Mouse (Mus musculus): ENCODE measurements around the gene Nr4a1.

Gene Nr4a1

GRCm38 (mm10) chr15:101253886-101254795 is at the start of gene Nr4a1:
Gene Nr4a1 (plus strand): TSS chr15:101254269.
- in situ Hi-C loops (cut with MboI; ENCODE audit: unreplicated experiment in 2 of 2), result no loop called here

GRCm38 (mm10) chr15:101204781-101205180 is 49.3 kb upstream of the Nr4a1 start:
- in situ Hi-C loops (cut with MboI; ENCODE audit: unreplicated experiment in 2 of 2), result loop anchor here in 1 of 2 experiments (25.0 kb wide), 1 partner anchor 558 kb away; no protein-coding TSS in a partner anchor

- in situ Hi-C loops (cut with MboI; ENCODE audit: unreplicated experiment in 2 of 2), result loop anchor here (5.0 to 25.0 kb wide), 4 partner anchors 552 to 855 kb away; no protein-coding TSS in a partner anchor
These were observed 43.8 kb upstream of the Nr4a1 start for GRCm38 (mm10) chr15:101210228-101210627.

GRCm38 (mm10) chr15:101210998-101211613 is 43.0 kb upstream of the Nr4a1 start:
- in situ Hi-C loops (cut with MboI; ENCODE audit: unreplicated experiment in 2 of 2), result loop anchor here (5.0 to 25.0 kb wide), 4 partner anchors 551 to 854 kb away; no protein-coding TSS in a partner anchor

- in situ Hi-C loops (cut with MboI; ENCODE audit: unreplicated experiment in 2 of 2), result loop anchor here (5.0 to 25.0 kb wide), 4 partner anchors 550 to 852 kb away; no protein-coding TSS in a partner anchor
These were observed 41.6 kb upstream of the Nr4a1 start for GRCm38 (mm10) chr15:101212435-101212834.

- in situ Hi-C loops (cut with MboI; ENCODE audit: unreplicated experiment in 2 of 2), result loop anchor here in 1 of 2 experiments (10.0 to 25.0 kb wide), 3 partner anchors 547 to 850 kb away; no protein-coding TSS in a partner anchor
These were observed 38.9 kb upstream of the Nr4a1 start for GRCm38 (mm10) chr15:101215136-101215535.

GRCm38 (mm10) chr15:101216036-101216435 is 38.0 kb upstream of the Nr4a1 start:
- in situ Hi-C loops (cut with MboI; ENCODE audit: unreplicated experiment in 2 of 2), result loop anchor here in 1 of 2 experiments (10.0 to 25.0 kb wide), 3 partner anchors 546 to 849 kb away; no protein-coding TSS in a partner anchor

- in situ Hi-C loops (cut with MboI; ENCODE audit: unreplicated experiment in 2 of 2), result loop anchor here in 1 of 2 experiments (25.0 kb wide), 1 partner anchor 541 kb away; no protein-coding TSS in a partner anchor
These were observed 33.2 kb upstream of the Nr4a1 start for GRCm38 (mm10) chr15:101220905-101221297.

GRCm38 (mm10) chr15:101221298-101222104 is 32.6 kb upstream of the Nr4a1 start:
- in situ Hi-C loops (cut with MboI; ENCODE audit: unreplicated experiment in 2 of 2), result loop anchor here in 1 of 2 experiments (25.0 kb wide), 1 partner anchor 541 kb away; no protein-coding TSS in a partner anchor

- in situ Hi-C loops (cut with MboI; ENCODE audit: unreplicated experiment in 2 of 2), result loop anchor here in 1 of 2 experiments (25.0 kb wide), 1 partner anchor 539 kb away; no protein-coding TSS in a partner anchor
These were observed 31.1 kb upstream of the Nr4a1 start for GRCm38 (mm10) chr15:101222897-101223482.

- in situ Hi-C loops (cut with MboI; ENCODE audit: unreplicated experiment in 2 of 2), result loop anchor here in 1 of 2 experiments (25.0 kb wide), 1 partner anchor 539 kb away; no protein-coding TSS in a partner anchor
These were observed 30.5 kb upstream of the Nr4a1 start for GRCm38 (mm10) chr15:101223596-101223995.

- in situ Hi-C loops (cut with MboI; ENCODE audit: unreplicated experiment in 2 of 2), result loop anchor here in 1 of 2 experiments (25.0 kb wide), 1 partner anchor 538 kb away; no protein-coding TSS in a partner anchor
These were observed 29.8 kb upstream of the Nr4a1 start, which contains the start of gene Grasp for GRCm38 (mm10) chr15:101224006-101224906. Gene Grasp (plus strand): TSS chr15:101224188.

GRCm38 (mm10) chr15:101224977-101225376 is 29.1 kb upstream of the Nr4a1 start:
- in situ Hi-C loops (cut with MboI; ENCODE audit: unreplicated experiment in 2 of 2), result loop anchor here in 1 of 2 experiments (25.0 kb wide), 1 partner anchor 537 kb away; no protein-coding TSS in a partner anchor

- in situ Hi-C loops (cut with MboI; ENCODE audit: unreplicated experiment in 2 of 2), result no loop called here
These were observed 26.1 kb upstream of the Nr4a1 start for GRCm38 (mm10) chr15:101227971-101228370.

GRCm38 (mm10) chr15:101228866-101229590 is 25.0 kb upstream of the Nr4a1 start:
- in situ Hi-C loops (cut with MboI; ENCODE audit: unreplicated experiment in 2 of 2), result no loop called here

GRCm38 (mm10) chr15:101230503-101230902 is 23.6 kb upstream of the Nr4a1 start:
- in situ Hi-C loops (cut with MboI; ENCODE audit: unreplicated experiment in 2 of 2), result no loop called here

- in situ Hi-C loops (cut with MboI; ENCODE audit: unreplicated experiment in 2 of 2), result no loop called here
These were observed 22.9 kb upstream of the Nr4a1 start for GRCm38 (mm10) chr15:101230995-101231647.
